In the genomic region with DNA sequence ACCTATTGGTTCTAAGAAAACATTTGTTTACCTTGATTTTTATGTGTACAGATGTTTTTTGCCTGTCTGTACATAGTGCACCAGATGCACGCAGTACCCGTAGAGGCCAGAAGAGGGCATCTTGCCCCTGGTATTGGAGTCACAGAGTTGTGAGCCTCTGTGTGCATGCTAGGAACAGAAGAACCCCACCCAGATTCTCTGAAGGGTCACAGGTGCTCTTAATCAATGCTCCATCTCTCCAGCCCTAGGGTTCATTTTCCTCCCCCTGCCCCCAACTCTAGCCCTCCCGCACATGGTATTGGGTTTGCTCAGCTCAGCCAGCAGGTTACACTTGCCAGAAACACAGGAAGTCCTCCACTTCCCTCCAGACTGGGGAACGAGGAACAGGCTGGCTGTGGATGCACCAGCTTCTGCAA, we compare ENCODE assay signal across 9 mouse cellular contexts. TPM values are rescaled to one million over a fixed set of nuclear protein-coding genes. Genes with fewer than 3 reads are reported as not detected.
DNase-seq lines count a peak whose midpoint lies in the region; ATAC-seq and TF ChIP-seq lines count a peak whose summit lies in the region.
"Had no signal": no experiment of that assay in that cellular context is flagged by ENCODE, and none has a peak within 500 bp of the region (broad histone marks: within the 10 kb centered on the region; RNA-seq: fewer than 3 reads in every experiment).

No protein-coding gene starts in this region.

- H3K36me3 ChIP-seq in heart, embryonic 10.5 days = no peaks in the 10 kb centered on the region
- H3K36me3 ChIP-seq in limb, embryonic 10.5 days = no peaks in the 10 kb centered on the region
- H3K36me3 ChIP-seq in midbrain, postnatal 0 days (ENCODE audit: insufficient read depth, low read length) = no peaks in the 10 kb centered on the region

- no peak overlapping the region for H3K4me3 ChIP-seq in heart, embryonic 10.5 days
- H3K4me3 ChIP-seq in bone marrow, adult 2 months (replicated peaks; ENCODE audit: control insufficient read depth, low read depth, low read length) = no peak overlapping the region
- H3K4me3 ChIP-seq in limb, embryonic 10.5 days = no peak overlapping the region
- no peak overlapping the region for H3K4me3 ChIP-seq in midbrain, postnatal 0 days (ENCODE audit: low read depth, low read length)

- H3K4me1 ChIP-seq in heart, embryonic 10.5 days = 0 out of 2 replicates have a peak, but pooled peaks cover 8% of the 10 kb centered on the region
- H3K4me1 ChIP-seq in bone marrow, adult 2 months (ENCODE audit: control insufficient read depth, insufficient read depth, low read length) = no peaks in the 10 kb centered on the region
- H3K4me1 ChIP-seq in limb, embryonic 10.5 days = peaks cover 33% of the 10 kb centered on the region
- no peaks in the 10 kb centered on the region for H3K4me1 ChIP-seq in midbrain, postnatal 0 days (ENCODE audit: insufficient read depth, low read length)

- no peak overlapping the region for H3K4me2 ChIP-seq in midbrain, postnatal 0 days (ENCODE audit: low read depth, low read length, poor library complexity, severe bottlenecking)

- no peak for TF ChIP-seq POLR2A in bone marrow, adult 2 months (IDR thresholded peaks at IDR 0.05; ENCODE audit: borderline replicate concordance, control insufficient read depth, low read depth, low read length)

- no peak for ATAC-seq in midbrain, postnatal 0 days (ENCODE audit: low FRiP score)

- H3K9me3 ChIP-seq in heart, embryonic 10.5 days = 0 out of 2 replicates have a peak, but pooled peaks cover 3% of the 10 kb centered on the region
- no peaks in the 10 kb centered on the region; the same call in 1 of the 2 replicates for H3K9me3 ChIP-seq in limb, embryonic 10.5 days (replicated peaks)
- no peaks in the 10 kb centered on the region; the same call in 1 of the 2 replicates for H3K9me3 ChIP-seq in midbrain, postnatal 0 days (ENCODE audit: low read length)

- 40% methylated on average over 4 of the region's 4 CpGs for WGBS in heart, embryonic 10.5 days
- 13% methylated on average over 4 of the region's 4 CpGs for WGBS in bone marrow, adult 2 months
- WGBS in limb, embryonic 10.5 days = 23% methylated on average over 4 of the region's 4 CpGs
- 41% methylated on average over 4 of the region's 4 CpGs for WGBS in midbrain, postnatal 0 days

- TF ChIP-seq CTCF in bone marrow, adult 2 months (IDR thresholded peaks at IDR 0.05; ENCODE audit: control insufficient read depth, insufficient read depth, low read length) = peak; percentile 74
- peak; percentile 65 for TF ChIP-seq CTCF in midbrain, postnatal 0 days (IDR thresholded peaks at IDR 0.05)

- no peaks in the 10 kb centered on the region for H3K27me3 ChIP-seq in heart, embryonic 10.5 days (ENCODE audit: insufficient read depth, poor library complexity, severe bottlenecking)
- H3K27me3 ChIP-seq in limb, embryonic 10.5 days (ENCODE audit: low read depth, poor library complexity, severe bottlenecking) = no peaks in the 10 kb centered on the region
- no peaks in the 10 kb centered on the region for H3K27me3 ChIP-seq in midbrain, postnatal 0 days (ENCODE audit: insufficient read depth, low read length)

- DNase-seq in heart, adult 18-20 months = peak; percentile 42 to 80
- no peak for DNase-seq in heart, embryonic 10.5 days (ENCODE audit: low spot score)
- peak; percentile 78 for DNase-seq in CD4-positive, CD25-positive, alpha-beta regulatory T cell, adult 2 months (ENCODE audit: low read depth, low spot score)
- DNase-seq in heart, adult 9 months (ENCODE audit: low spot score in 2 of 2) = peak; percentile 32 to 43
- peak; percentile 80 for DNase-seq in limb, embryonic 10.5 days (ENCODE audit: low spot score)
- DNase-seq in midbrain, postnatal 0 days (ENCODE audit: low spot score) = peak; percentile 14
- peak; percentile 82 for DNase-seq in thymus, postnatal 4 days

- no peak overlapping the region for H3K27ac ChIP-seq in heart, embryonic 10.5 days
- no peak overlapping the region for H3K27ac ChIP-seq in bone marrow, adult 2 months (ENCODE audit: control insufficient read depth, insufficient read depth, low read depth, low read length, poor library complexity)
- no peak overlapping the region for H3K27ac ChIP-seq in limb, embryonic 10.5 days
- H3K27ac ChIP-seq in midbrain, postnatal 0 days (ENCODE audit: low read depth, low read length) = no peak overlapping the region

- no peak overlapping the region for H3K9ac ChIP-seq in midbrain, postnatal 0 days (replicated peaks; ENCODE audit: low read length, poor library complexity, severe bottlenecking)

RNA-seq across cellular contexts. Expression of gene Ccrl2, which starts 13.2 kb away (rescaled TPM):
- total RNA-seq in heart, adult 18-20 months (2021) = 1 to 10 TPM; 6.3 to 9.1 TPM
- polyA plus RNA-seq in heart, embryonic 10.5 days (2016; fragmentation: Nextera tagmentation; extraction: Ambion mirVana) = 2.6 and 3.0 TPM in 2 replicates
- polyA plus RNA-seq in bone marrow, adult 2 months (2011; ENCODE audit: insufficient read depth, insufficient read length, low replicate concordance, missing spikeins) = 9.2 and 10.4 TPM in 2 replicates
- polyA plus RNA-seq in limb, embryonic 10.5 days (2016; fragmentation: Nextera tagmentation; extraction: Ambion mirVana) = 0.41 and 0.54 TPM in 2 replicates
- total RNA-seq in midbrain, postnatal 0 days (2014; rRNA removed) = 0.82 and 0.85 TPM in 2 replicates
- 1.1 and 1.2 TPM in 2 replicates for polyA plus RNA-seq in midbrain, postnatal 0 days (2015; fragmentation: Nextera tagmentation; extraction: Ambion mirVana)

RNA-seq across cellular contexts. Expression of gene Lrrfip2, which starts 46.8 kb away (rescaled TPM):
- 10 to 100 TPM; 87.3 to 89.0 TPM for total RNA-seq in heart, adult 18-20 months (2021)
- 50.9 and 51.3 TPM in 2 replicates for polyA plus RNA-seq in heart, embryonic 10.5 days (2016; fragmentation: Nextera tagmentation; extraction: Ambion mirVana)
- 48.1 and 88.3 TPM in 2 replicates for polyA plus RNA-seq in bone marrow, adult 2 months (2011; ENCODE audit: insufficient read depth, insufficient read length, low replicate concordance, missing spikeins)
- 38.2 and 39.7 TPM in 2 replicates for polyA plus RNA-seq in limb, embryonic 10.5 days (2016; fragmentation: Nextera tagmentation; extraction: Ambion mirVana)
- total RNA-seq in midbrain, postnatal 0 days (2014; rRNA removed) = 23.7 and 32.7 TPM in 2 replicates
- 42.2 and 44.0 TPM in 2 replicates for polyA plus RNA-seq in midbrain, postnatal 0 days (2015; fragmentation: Nextera tagmentation; extraction: Ambion mirVana)

RNA-seq across cellular contexts. Expression of gene Ltf, which starts 51.5 kb away (rescaled TPM):
- total RNA-seq in heart, adult 18-20 months (2021) = 1 to 10 TPM in 1 of 2 experiments, under 1 TPM in 1; 0.10 to 9.8 TPM
- polyA plus RNA-seq in heart, embryonic 10.5 days (2016; fragmentation: Nextera tagmentation; extraction: Ambion mirVana) = 0.40 TPM in 1 of 2 replicates, not detected in the other
- 633 and 1,953 TPM in 2 replicates for polyA plus RNA-seq in bone marrow, adult 2 months (2011; ENCODE audit: insufficient read depth, insufficient read length, low replicate concordance, missing spikeins)
- not detected in 2 replicates for polyA plus RNA-seq in limb, embryonic 10.5 days (2016; fragmentation: Nextera tagmentation; extraction: Ambion mirVana)
- 0.93 TPM in 1 of 2 replicates, not detected in the other for total RNA-seq in midbrain, postnatal 0 days (2014; rRNA removed)
- 0.82 and 1.4 TPM in 2 replicates for polyA plus RNA-seq in midbrain, postnatal 0 days (2015; fragmentation: Nextera tagmentation; extraction: Ambion mirVana)
- total RNA-seq: left cerebral cortex, postnatal 25 days had no signal

Comparison
In these comparisons a context has a peak if more than half of its experiments do, and no peak if none do; other contexts are left out.
1. RNA of gene Ltf, which starts 51.5 kb away (polyA plus RNA-seq): 633 to 1,953 TPM in bone marrow, adult 2 months; 0.82 to 1.4 TPM in midbrain, postnatal 0 days, 0.40 TPM in heart, embryonic 10.5 days and not detected in limb, embryonic 10.5 days; every median in the first group is over 100 times any median in the second.